Mouse (Mus musculus) adrenal gland, adult 2 months (tissue): ENCODE results near the gene 1520401A03Rik. TPM values are rescaled to one million over a fixed set of nuclear protein-coding genes. Genes with fewer than 3 reads are reported as not detected.

Source experiments
- DNase-seq: peaks from one replicate; pipeline ENCODE4 v3.0.0; 2021
- polyA plus RNA-seq: library from polyadenylated mRNA; depleted of rRNA; stranded (reverse); fragments of >200 nt; gene quantifications from 2 replicates; pipeline ENCODE4 v1.2.3, GENCODE M21; 2012; rRNA removed
- total RNA-seq, 2 experiments: library from RNA; stranded (reverse); gene quantifications; 2 replicates each; pipeline ENCODE4 v1.2.3; 2021

Gene 1520401A03Rik
- total and polyA plus RNA-seq, 3 experiments = 2.4 to 18.2 (median 2.5) TPM

- DNase-seq = no peak
Observed at GRCm38 (mm10) chr17:23670516-23671074, 52.0 kb downstream of the 1520401A03Rik start.

GRCm38 (mm10) chr17:23665511-23665910, 57.1 kb downstream of the 1520401A03Rik start:
- DNase-seq = no peak

GRCm38 (mm10) chr17:23664556-23665021, 58.0 kb downstream of the 1520401A03Rik start:
- DNase-seq = no peak

- DNase-seq = no peak
Observed at GRCm38 (mm10) chr17:23661526-23661925, 61.1 kb downstream of the 1520401A03Rik start.

- no peak for DNase-seq
Observed at GRCm38 (mm10) chr17:23660876-23661200, 61.7 kb downstream of the 1520401A03Rik start.

- peak; percentile 36 for DNase-seq
Observed at GRCm38 (mm10) chr17:23660117-23660875, 62.3 kb downstream of the 1520401A03Rik start, which contains the start of gene Bicdl2. TSS of gene Bicdl2 (plus strand) at chr17:23660506.

GRCm38 (mm10) chr17:23658450-23658849, 64.1 kb downstream of the 1520401A03Rik start:
- DNase-seq = no peak

Other genes starting within 250 kb of the 1520401A03Rik start
- gene Vmn2r117, start 243.1 kb downstream of the 1520401A03Rik start, total RNA-seq = not detected
- not detected in 2 replicates for gene Vmn2r117, start 243.1 kb downstream of the 1520401A03Rik start, polyA plus RNA-seq
- gene Zfp213, start 158.5 kb downstream of the 1520401A03Rik start, total RNA-seq = 10 to 100 TPM; 11.0 to 11.6 TPM
- 25.5 and 28.1 TPM in 2 replicates for gene Zfp213, start 158.5 kb downstream of the 1520401A03Rik start, polyA plus RNA-seq
- gene Zfp13, start 123.3 kb downstream of the 1520401A03Rik start, total RNA-seq = 10 to 100 TPM in 1 of 2 experiments, 1 to 10 TPM in 1; 6.6 to 12.4 TPM
- gene Zfp13, start 123.3 kb downstream of the 1520401A03Rik start, polyA plus RNA-seq = 25.1 and 25.4 TPM in 2 replicates
- not detected for gene Zscan10, start 121.9 kb downstream of the 1520401A03Rik start, total RNA-seq
- 0.04 TPM in 1 of 2 replicates, not detected in the other for gene Zscan10, start 121.9 kb downstream of the 1520401A03Rik start, polyA plus RNA-seq
- gene Mmp25, start 77.5 kb downstream of the 1520401A03Rik start, total RNA-seq = under 1 TPM in 1 of 2 experiments, not detected in 1; 0.10 TPM
- 0.13 and 0.42 TPM in 2 replicates for gene Mmp25, start 77.5 kb downstream of the 1520401A03Rik start, polyA plus RNA-seq
- not detected for gene Bicdl2, start 62.3 kb downstream of the 1520401A03Rik start, total RNA-seq
- gene Bicdl2, start 62.3 kb downstream of the 1520401A03Rik start, polyA plus RNA-seq = not detected in 2 replicates
- gene Hcfc1r1, start 49.2 kb downstream of the 1520401A03Rik start, total RNA-seq = 100 to 1,000 TPM; 170 to 228 TPM
- gene Hcfc1r1, start 49.2 kb downstream of the 1520401A03Rik start, polyA plus RNA-seq = 747 and 838 TPM in 2 replicates
- gene Thoc6, start 48.9 kb downstream of the 1520401A03Rik start, total RNA-seq = 10 to 100 TPM; 19.5 to 36.7 TPM
- 28.1 and 30.6 TPM in 2 replicates for gene Thoc6, start 48.9 kb downstream of the 1520401A03Rik start, polyA plus RNA-seq
- gene Tnfrsf12a, start 45.3 kb downstream of the 1520401A03Rik start, total RNA-seq = 100 to 1,000 TPM; 147 to 270 TPM
- 83.4 and 96.8 TPM in 2 replicates for gene Tnfrsf12a, start 45.3 kb downstream of the 1520401A03Rik start, polyA plus RNA-seq
- gene Cldn6, start 43.5 kb downstream of the 1520401A03Rik start, total RNA-seq = not detected
- gene Cldn6, start 43.5 kb downstream of the 1520401A03Rik start, polyA plus RNA-seq = not detected in 2 replicates
- under 1 TPM in 1 of 2 experiments, not detected in 1; 0.21 TPM for gene Cldn9, start 38.8 kb downstream of the 1520401A03Rik start, total RNA-seq
- gene Cldn9, start 38.8 kb downstream of the 1520401A03Rik start, polyA plus RNA-seq = 0.09 and 0.13 TPM in 2 replicates
- gene Pkmyt1, start 3.6 kb upstream of the 1520401A03Rik start, total RNA-seq = 1 to 10 TPM; 2.8 to 2.9 TPM
- 21.8 and 23.1 TPM in 2 replicates for gene Pkmyt1, start 3.6 kb upstream of the 1520401A03Rik start, polyA plus RNA-seq
- gene Paqr4, start 18.1 kb upstream of the 1520401A03Rik start, total RNA-seq = 10 to 100 TPM in 1 of 2 experiments, 1 to 10 TPM in 1; 7.6 to 17.6 TPM
- 33.3 and 37.8 TPM in 2 replicates for gene Paqr4, start 18.1 kb upstream of the 1520401A03Rik start, polyA plus RNA-seq
- gene Kremen2, start 23.1 kb upstream of the 1520401A03Rik start, total RNA-seq = not detected
- 0.28 and 0.54 TPM in 2 replicates for gene Kremen2, start 23.1 kb upstream of the 1520401A03Rik start, polyA plus RNA-seq
- 10 to 100 TPM; 61.8 to 85.0 TPM for gene Flywch1, start 48.8 kb upstream of the 1520401A03Rik start, total RNA-seq
- gene Flywch1, start 48.8 kb upstream of the 1520401A03Rik start, polyA plus RNA-seq = 45.8 and 49.3 TPM in 2 replicates
- gene Flywch2, start 63.3 kb upstream of the 1520401A03Rik start, total RNA-seq = 1 to 10 TPM; 4.3 to 6.7 TPM
- 8.7 and 12.0 TPM in 2 replicates for gene Flywch2, start 63.3 kb upstream of the 1520401A03Rik start, polyA plus RNA-seq
- gene Srrm2, start 67.7 kb upstream of the 1520401A03Rik start, total RNA-seq = 100 to 1,000 TPM; 322 to 545 TPM
- 1,031 and 1,277 TPM in 2 replicates for gene Srrm2, start 67.7 kb upstream of the 1520401A03Rik start, polyA plus RNA-seq
- 100 to 1,000 TPM; 447 to 451 TPM for gene Elob, start 106.4 kb upstream of the 1520401A03Rik start, total RNA-seq
- gene Elob, start 106.4 kb upstream of the 1520401A03Rik start, polyA plus RNA-seq = 513 and 552 TPM in 2 replicates
- gene Prss33, start 113.3 kb upstream of the 1520401A03Rik start, total RNA-seq = not detected
- 0.10 and 0.24 TPM in 2 replicates for gene Prss33, start 113.3 kb upstream of the 1520401A03Rik start, polyA plus RNA-seq
- gene Prss32, start 121.1 kb upstream of the 1520401A03Rik start, total RNA-seq = not detected
- gene Prss32, start 121.1 kb upstream of the 1520401A03Rik start, polyA plus RNA-seq = 0.06 TPM in 1 of 2 replicates, not detected in the other
- gene Prss41, start 121.4 kb upstream of the 1520401A03Rik start, total RNA-seq = under 1 TPM; 0.35 to 0.45 TPM
- gene Prss41, start 121.4 kb upstream of the 1520401A03Rik start, polyA plus RNA-seq = 0.28 and 0.90 TPM in 2 replicates
- not detected for gene Prss21, start 145.3 kb upstream of the 1520401A03Rik start, total RNA-seq
- gene Prss21, start 145.3 kb upstream of the 1520401A03Rik start, polyA plus RNA-seq = not detected in 2 replicates
- not detected for gene Dcpp1, start 158.1 kb upstream of the 1520401A03Rik start, total RNA-seq
- not detected in 2 replicates for gene Dcpp1, start 158.1 kb upstream of the 1520401A03Rik start, polyA plus RNA-seq
- not detected for gene Dcpp2, start 158.1 kb upstream of the 1520401A03Rik start, total RNA-seq
- not detected in 2 replicates for gene Dcpp2, start 158.1 kb upstream of the 1520401A03Rik start, polyA plus RNA-seq
- gene Dcpp3, start 194.7 kb upstream of the 1520401A03Rik start, total RNA-seq = not detected
- gene Dcpp3, start 194.7 kb upstream of the 1520401A03Rik start, polyA plus RNA-seq = not detected in 2 replicates
- gene Sbp, start 218.9 kb upstream of the 1520401A03Rik start, total RNA-seq = not detected
- gene Sbp, start 218.9 kb upstream of the 1520401A03Rik start, polyA plus RNA-seq = not detected in 2 replicates
- not detected for gene Sbpl, start 232.5 kb upstream of the 1520401A03Rik start, total RNA-seq
- not detected in 2 replicates for gene Sbpl, start 232.5 kb upstream of the 1520401A03Rik start, polyA plus RNA-seq